Mouse (Mus musculus): ENCODE results near the gene Prtg.

GRCm38 (mm10) chr9:72913551-72913950 lies 106.9 kb downstream of the Prtg start:
- TF ChIP-seq CTCF (IDR thresholded peaks at IDR 0.05; ENCODE audit: insufficient read depth, low read depth, low read length): no peak
- no peak for TF ChIP-seq POLR2A (IDR thresholded peaks at IDR 0.05; ENCODE audit: insufficient read depth, low read depth, low read length)
